Mouse (Mus musculus): Measurements from ENCODE around the gene Mtss1l.

Mtss1l gene

GRCm38 (mm10) chr8:110706288-110706870 lies 14.9 kb upstream of the Mtss1l start:
- DNase-seq (ENCODE audit: low read depth, low spot score) = no peak

GRCm38 (mm10) chr8:110708429-110708828 lies 12.8 kb upstream of the Mtss1l start:
- DNase-seq (ENCODE audit: low read depth, low spot score) = no peak

GRCm38 (mm10) chr8:110710593-110710992 lies 10.7 kb upstream of the Mtss1l start:
- DNase-seq (ENCODE audit: low read depth, low spot score) = no peak

- no peak for DNase-seq (ENCODE audit: low read depth, low spot score)
These were observed 9.9 kb upstream of the Mtss1l start for GRCm38 (mm10) chr8:110711271-110711934.

GRCm38 (mm10) chr8:110713073-110713472 lies 8.2 kb upstream of the Mtss1l start:
- no peak for DNase-seq (ENCODE audit: low read depth, low spot score)

GRCm38 (mm10) chr8:110714827-110715519 lies 6.3 kb upstream of the Mtss1l start:
- no peak for DNase-seq (ENCODE audit: low read depth, low spot score)

GRCm38 (mm10) chr8:110716075-110716474 lies 5.2 kb upstream of the Mtss1l start:
- no peak for DNase-seq (ENCODE audit: low read depth, low spot score)

GRCm38 (mm10) chr8:110717131-110717530 lies 4.1 kb upstream of the Mtss1l start:
- no peak for DNase-seq (ENCODE audit: low read depth, low spot score)

GRCm38 (mm10) chr8:110718209-110718968 lies 2.9 kb upstream of the Mtss1l start:
- DNase-seq (ENCODE audit: low read depth, low spot score) = no peak

GRCm38 (mm10) chr8:110718969-110719670 lies 2.2 kb upstream of the Mtss1l start:
- no peak for DNase-seq (ENCODE audit: low read depth, low spot score)

- DNase-seq (ENCODE audit: low read depth, low spot score) = no peak
These were observed 1.2 kb upstream of the Mtss1l start for GRCm38 (mm10) chr8:110719898-110720653.

- no peak for DNase-seq (ENCODE audit: low read depth, low spot score)
These were observed 534 bp downstream of the Mtss1l start for GRCm38 (mm10) chr8:110721606-110722413.

- no peak for DNase-seq (ENCODE audit: low read depth, low spot score)
These were observed 1.2 kb downstream of the Mtss1l start for GRCm38 (mm10) chr8:110722414-110723011.

GRCm38 (mm10) chr8:110724493-110724892 lies 3.2 kb downstream of the Mtss1l start:
- DNase-seq (ENCODE audit: low read depth, low spot score) = no peak

- no peak for DNase-seq (ENCODE audit: low read depth, low spot score)
These were observed 4.0 kb downstream of the Mtss1l start for GRCm38 (mm10) chr8:110725084-110725838.

- no peak for DNase-seq (ENCODE audit: low read depth, low spot score)
These were observed 5.6 kb downstream of the Mtss1l start for GRCm38 (mm10) chr8:110726893-110727292.

GRCm38 (mm10) chr8:110731346-110731859 lies 10.1 kb downstream of the Mtss1l start:
- DNase-seq (ENCODE audit: low read depth, low spot score) = no peak

- no peak for DNase-seq (ENCODE audit: low read depth, low spot score)
These were observed 11.8 kb downstream of the Mtss1l start for GRCm38 (mm10) chr8:110733036-110733435.

Measured in c-Kit-negative CD71-positive TER-119-positive erythroid progenitor cells, embryonic 14.5 days (primary cell).